Mouse (Mus musculus): Measurements from ENCODE around the gene Olfr418. TPM values are rescaled to one million over a fixed set of nuclear protein-coding genes. Genes with fewer than 3 reads are reported as not detected.

Olfr418 gene
- polyA plus RNA-seq, 1 experiment from 2014 or later, result not detected

Other genes starting within 250 kb of the Olfr418 start
- gene Olfr1408, start 128.6 kb upstream of the Olfr418 start, polyA plus RNA-seq (2016; fragmentation: Nextera tagmentation; extraction: Ambion mirVana), result not detected in 2 replicates
- gene Olfr1406, start 75.4 kb upstream of the Olfr418 start, polyA plus RNA-seq (2016; fragmentation: Nextera tagmentation; extraction: Ambion mirVana), result not detected in 2 replicates
- not detected in 2 replicates for gene Olfr218, start 68.2 kb upstream of the Olfr418 start, polyA plus RNA-seq (2016; fragmentation: Nextera tagmentation; extraction: Ambion mirVana)
- not detected in 2 replicates for gene Olfr1404, start 53.6 kb upstream of the Olfr418 start, polyA plus RNA-seq (2016; fragmentation: Nextera tagmentation; extraction: Ambion mirVana)
- gene Fcer1a, start 38.8 kb upstream of the Olfr418 start, polyA plus RNA-seq (2016; fragmentation: Nextera tagmentation; extraction: Ambion mirVana), result not detected in 2 replicates
- not detected in 2 replicates for gene Mptx2, start 11.8 kb downstream of the Olfr418 start, polyA plus RNA-seq (2016; fragmentation: Nextera tagmentation; extraction: Ambion mirVana)
- gene Ackr1, start 67.7 kb downstream of the Olfr418 start, polyA plus RNA-seq (2016; fragmentation: Nextera tagmentation; extraction: Ambion mirVana), result 0.55 and 0.78 TPM in 2 replicates
- 1.1 and 2.5 TPM in 2 replicates for gene Aim2, start 84.9 kb downstream of the Olfr418 start, polyA plus RNA-seq (2016; fragmentation: Nextera tagmentation; extraction: Ambion mirVana)
- 0.29 and 0.49 TPM in 2 replicates for gene Cadm3, start 101.7 kb downstream of the Olfr418 start, polyA plus RNA-seq (2016; fragmentation: Nextera tagmentation; extraction: Ambion mirVana)
- not detected in 2 replicates for gene Ifi206, start 225.0 kb downstream of the Olfr418 start, polyA plus RNA-seq (2016; fragmentation: Nextera tagmentation; extraction: Ambion mirVana)

Data from limb, embryonic 10.5 days (tissue).